Mouse (Mus musculus): ENCODE measurements around the gene Nxf1.

The Nxf1 gene

GRCm38 (mm10) chr19:8770567-8771270 is 13.8 kb downstream of the Nxf1 start, which contains the start of gene Tmem223:
Tmem223 (plus strand) TSS chr19:8770996.
- DNase-seq (ENCODE audit: low read depth, low spot score): peak; percentile 88

DNA sequence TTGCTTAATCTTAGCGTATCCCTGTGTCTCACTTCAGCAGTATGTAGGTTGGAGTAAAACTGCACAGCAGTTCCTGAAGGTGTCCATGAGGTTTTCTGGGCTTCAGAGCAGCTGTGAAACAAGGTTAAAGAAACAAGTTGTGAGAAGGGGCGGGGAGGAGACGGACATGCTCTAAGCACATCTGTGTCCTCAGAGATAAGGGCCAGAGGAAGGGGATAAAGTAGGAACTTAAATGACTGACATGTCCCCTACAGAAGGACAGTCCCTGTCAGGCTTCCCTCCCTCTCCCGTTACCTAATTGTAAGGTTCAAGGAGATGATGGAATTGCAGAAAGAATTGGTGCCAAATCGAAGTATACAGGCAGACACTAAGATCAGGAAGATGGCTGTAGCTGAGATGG is 16.1 kb downstream of the Nxf1 start:
- DNase-seq (ENCODE audit: low read depth, low spot score): peak; percentile 14

- peak; percentile 14 for DNase-seq (ENCODE audit: low read depth, low spot score)
Observed at GRCm38 (mm10) chr19:8773409-8773808, 16.5 kb downstream of the Nxf1 start.

- peak; percentile 96 for DNase-seq (ENCODE audit: low read depth, low spot score)
Observed at GRCm38 (mm10) chr19:8774086-8774835, 17.4 kb downstream of the Nxf1 start, which contains the start of gene Tmem179b. Tmem179b (minus strand) TSS chr19:8774467.

- peak; percentile 55 for DNase-seq (ENCODE audit: low read depth, low spot score)
Observed at GRCm38 (mm10) chr19:8774951-8775421, 18.1 kb downstream of the Nxf1 start.

- peak; percentile 99 for DNase-seq (ENCODE audit: low read depth, low spot score)
Observed at GRCm38 (mm10) chr19:8786008-8786781, 29.3 kb downstream of the Nxf1 start, which contains the start of gene Taf6l. Taf6l (minus strand) TSS chr19:8786417.

DNA sequence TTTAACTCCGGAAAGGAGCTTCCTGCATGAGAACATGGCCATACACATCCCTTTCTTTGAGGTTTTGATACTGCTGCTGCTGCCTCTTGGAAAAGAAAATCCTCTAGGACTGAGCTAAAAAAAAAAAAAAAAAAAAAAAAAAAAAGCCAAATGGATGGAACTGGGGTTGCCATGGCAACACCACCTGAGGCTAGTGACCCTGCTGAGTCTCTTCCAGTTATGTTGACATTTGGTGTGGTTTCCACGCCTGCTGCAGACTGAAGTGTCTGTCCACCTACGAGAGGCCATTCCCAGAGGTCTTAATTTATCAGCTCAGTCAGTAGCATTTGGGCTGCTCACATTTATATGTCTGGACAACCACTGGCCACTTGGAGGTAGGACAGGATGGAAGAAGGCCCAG is 31.6 kb downstream of the Nxf1 start:
- DNase-seq (ENCODE audit: low read depth, low spot score): peak; percentile 57

DNA sequence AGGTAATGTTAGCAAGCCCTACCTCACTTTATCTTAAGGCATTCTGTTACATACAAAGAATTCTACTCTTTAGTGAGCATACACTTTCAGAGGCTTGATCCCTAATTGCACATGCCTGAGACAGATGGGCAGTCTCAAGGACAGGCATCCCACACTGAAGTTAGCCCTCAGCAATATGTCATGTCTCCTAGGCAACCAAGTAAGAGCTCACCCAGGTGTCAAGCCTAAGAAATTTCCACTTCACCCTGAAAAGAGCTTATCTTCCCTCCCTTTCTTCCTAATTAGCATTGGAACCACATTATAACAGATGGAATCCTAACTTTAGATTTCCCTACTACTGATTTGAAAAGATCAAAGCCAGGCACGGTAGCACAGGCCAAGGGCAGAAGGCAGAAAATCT is 32.3 kb downstream of the Nxf1 start:
- no peak for DNase-seq (ENCODE audit: low read depth, low spot score)

DNA sequence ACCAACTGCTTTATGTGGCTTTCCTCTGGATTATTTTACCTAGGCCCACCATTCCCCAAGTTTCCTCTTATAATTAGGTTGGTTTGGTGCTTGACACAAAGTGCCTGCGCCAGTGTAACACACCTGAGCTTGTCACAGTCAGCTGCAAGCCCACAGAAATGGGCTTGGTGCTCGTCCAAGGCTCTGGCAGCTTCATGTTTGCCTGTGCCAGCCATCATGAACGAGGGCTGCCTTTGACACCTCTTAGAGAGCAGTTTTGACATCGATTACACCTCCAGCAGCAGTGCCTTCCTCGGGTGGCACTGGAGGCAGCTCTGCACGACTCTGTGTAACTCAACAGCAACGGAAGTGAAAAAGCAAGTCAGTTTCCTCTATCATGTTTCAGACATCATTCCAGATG is 33.3 kb downstream of the Nxf1 start:
- DNase-seq (ENCODE audit: low read depth, low spot score): no peak

- peak; percentile 96 for DNase-seq (ENCODE audit: low read depth, low spot score)
Observed at GRCm38 (mm10) chr19:8798264-8798946, 41.5 kb downstream of the Nxf1 start, which contains the start of gene Polr2g. Polr2g (minus strand) TSS chr19:8798577.

DNA sequence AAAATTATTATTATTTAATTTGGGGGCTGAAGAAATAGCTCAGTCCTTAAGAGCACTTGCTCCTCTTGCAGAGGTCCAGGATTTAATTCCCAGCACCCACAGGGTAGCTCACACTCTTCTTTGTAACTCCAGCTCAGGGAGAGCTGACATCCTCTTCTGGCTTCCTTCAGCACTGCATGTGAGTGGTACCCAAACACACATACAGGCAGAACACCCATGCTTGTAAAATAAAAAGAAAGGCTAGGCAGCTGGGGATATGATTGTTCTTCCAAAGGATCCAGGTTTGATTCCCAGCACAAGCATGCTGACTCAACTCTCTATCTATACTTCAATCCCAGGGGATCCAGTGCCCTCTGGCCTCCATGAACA is 42.1 kb downstream of the Nxf1 start:
- DNase-seq (ENCODE audit: low read depth, low spot score): no peak

DNA sequence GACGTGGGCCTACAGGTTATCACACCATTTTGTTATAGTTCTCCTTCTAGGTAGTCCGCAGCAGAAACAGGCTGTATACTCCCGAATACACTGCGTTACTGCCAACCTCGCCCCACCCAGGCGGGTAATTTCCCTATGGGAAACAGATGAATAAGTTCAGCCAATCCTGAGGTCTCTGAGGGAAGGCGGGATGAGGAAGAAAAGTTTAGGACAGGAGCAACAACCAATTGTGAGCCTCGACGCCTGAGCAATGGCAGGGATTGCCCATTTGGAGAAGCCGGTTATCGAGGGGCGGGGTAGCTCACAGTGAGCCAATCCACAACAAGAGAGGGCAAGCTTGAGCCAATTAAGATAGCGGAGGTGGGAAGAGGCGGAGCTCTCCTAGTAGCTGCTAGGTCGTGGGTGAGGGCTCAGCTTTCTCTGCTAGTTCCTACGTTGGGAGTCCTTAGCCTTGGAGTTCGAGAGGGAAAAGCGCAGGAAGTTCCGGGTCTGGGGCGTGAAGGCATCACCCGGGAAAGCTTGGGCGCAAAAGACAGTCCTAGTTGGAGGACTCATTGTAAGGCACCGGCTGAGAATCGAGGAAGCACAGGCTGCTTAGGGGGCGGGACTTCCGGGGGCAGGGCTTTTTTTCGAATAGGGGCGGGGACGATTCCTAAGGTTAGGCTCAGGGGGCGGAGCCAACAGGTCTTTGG is 45.4 kb downstream of the Nxf1 start, which contains the start of gene Zbtb3:
TSS of gene Zbtb3 (plus strand) at position 426 of the 692 bp plus-strand sequence.
- DNase-seq (ENCODE audit: low read depth, low spot score): peak; percentile 100

DNA sequence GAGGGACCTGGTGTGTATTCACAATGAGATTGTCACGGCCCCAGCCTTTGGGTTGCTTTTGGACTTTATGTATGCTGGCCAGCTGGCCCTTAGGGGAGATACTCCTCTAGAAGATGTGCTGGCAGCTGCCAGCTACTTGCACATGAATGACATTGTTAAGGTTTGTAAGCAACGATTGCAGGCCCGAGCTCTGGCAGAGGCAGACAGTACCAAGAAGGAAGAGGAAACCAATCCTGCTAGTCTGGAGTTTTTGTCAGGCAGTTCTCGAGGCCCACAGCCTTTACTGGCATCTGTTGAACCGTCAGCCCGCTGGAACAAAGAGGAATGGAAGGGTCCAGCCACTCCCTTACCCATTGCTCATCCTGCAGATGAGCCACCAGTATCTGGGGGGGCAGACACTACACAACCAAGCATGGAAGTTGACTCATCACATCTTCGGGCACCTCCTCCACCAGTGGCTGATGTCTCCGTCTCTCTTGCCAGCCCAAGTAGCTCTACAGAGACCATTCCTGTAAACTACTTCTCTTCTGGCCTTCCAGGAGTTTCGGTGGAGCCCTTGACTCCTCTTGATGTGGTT is 46.4 kb downstream of the Nxf1 start:
- DNase-seq (ENCODE audit: low read depth, low spot score): no peak

DNA sequence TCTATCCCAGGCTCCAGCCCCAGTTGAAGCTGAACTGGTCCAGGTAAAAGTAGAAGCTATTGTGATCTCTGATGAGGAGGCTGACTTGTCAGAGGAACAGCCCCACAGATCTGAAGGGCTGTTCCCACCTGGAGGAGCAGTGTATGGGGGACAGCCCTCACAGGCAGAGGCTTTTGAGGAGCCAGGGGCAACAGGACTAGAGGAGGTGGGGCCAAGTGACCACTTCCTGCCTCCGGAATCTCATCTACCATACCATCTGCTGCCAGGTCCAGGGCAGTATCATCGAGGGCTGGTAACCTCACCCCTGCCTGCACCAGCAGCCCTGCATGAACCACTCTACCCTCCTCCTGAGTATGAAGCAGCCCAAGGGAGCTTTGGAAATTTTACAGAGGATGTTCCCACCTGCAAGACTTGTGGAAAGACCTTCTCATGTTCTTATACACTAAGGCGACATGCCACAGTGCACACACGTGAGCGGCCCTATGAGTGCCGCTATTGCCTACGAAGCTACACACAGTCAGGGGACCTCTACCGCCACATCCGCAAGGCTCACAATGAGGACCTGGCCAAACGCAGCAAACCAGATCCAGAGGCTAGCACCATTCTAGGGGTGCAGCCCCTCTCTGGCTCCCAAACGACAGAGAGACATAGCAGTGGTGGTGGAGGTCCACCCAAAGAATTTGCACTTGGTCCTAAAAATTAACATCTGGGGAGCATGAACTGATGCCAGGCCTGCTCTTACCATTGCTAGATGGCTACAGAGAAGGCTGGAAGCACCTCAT is 47.2 kb downstream of the Nxf1 start:
- DNase-seq (ENCODE audit: low read depth, low spot score): no peak

GRCm38 (mm10) chr19:8806810-8807209 is 49.9 kb downstream of the Nxf1 start:
- no peak for DNase-seq (ENCODE audit: low read depth, low spot score)

DNA sequence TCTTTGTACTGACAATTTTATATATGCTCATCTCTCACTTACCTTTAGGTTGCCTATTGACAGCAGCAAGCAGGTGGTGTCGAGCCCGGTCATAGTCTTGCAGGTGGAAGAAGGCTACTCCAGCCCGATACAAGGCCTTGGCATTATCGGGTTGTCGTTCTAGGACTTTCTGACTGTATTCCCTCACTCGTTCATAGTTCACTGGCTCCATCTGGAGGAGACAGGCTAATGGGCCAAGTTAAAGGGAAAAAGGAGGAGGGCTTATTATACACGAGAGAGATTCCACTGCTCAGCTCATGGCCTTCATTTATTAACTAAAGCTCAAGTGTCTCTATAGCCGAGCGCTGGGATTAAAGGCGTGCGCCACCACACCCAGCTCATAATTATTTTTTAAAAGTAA is 58.9 kb downstream of the Nxf1 start:
- no peak for DNase-seq (ENCODE audit: low read depth, low spot score)

DNA sequence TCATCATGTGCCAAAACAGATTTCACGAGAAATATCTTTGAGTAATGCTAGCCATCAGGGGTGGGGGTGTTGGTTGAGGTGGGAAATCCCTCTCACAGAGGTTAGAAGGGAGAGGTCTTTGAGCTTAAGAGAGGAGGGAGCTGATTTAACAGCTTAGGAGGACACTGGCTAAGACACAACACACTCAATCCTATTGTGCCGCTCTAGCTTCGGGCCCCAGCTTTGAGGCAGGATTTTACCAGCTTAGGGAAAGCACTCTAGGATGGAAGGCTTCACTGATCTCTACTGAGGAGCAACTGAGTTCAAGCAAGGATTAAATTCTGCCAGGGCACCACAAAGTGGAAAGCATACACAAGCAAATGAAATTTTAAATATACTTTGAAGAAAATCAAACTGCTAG is 60.1 kb downstream of the Nxf1 start:
- DNase-seq (ENCODE audit: low read depth, low spot score): no peak

DNA sequence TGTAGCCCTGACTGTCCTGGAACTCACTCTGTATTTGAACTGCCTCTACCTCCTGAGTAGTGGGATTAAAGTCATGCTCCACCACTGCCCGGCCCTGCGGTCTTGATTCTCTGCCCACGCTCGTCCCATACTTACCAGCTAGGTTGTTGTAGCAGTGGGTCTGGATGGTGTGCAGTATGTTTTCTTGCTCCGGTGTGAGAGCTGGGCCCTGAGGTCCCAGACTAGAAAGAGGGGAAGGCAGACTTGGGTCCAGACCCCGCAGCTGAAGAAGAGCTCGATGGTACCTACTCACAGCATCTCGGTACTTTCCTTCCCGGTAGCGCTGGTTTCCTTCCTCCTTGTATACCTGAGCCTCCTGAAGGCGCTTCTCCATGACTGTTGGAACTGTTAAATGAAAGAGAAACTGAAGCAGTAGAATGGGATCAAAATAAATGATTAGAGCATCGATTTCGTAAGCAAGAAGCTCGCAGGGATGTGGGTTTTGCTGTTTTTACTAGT is 61.5 kb downstream of the Nxf1 start:
- no peak for DNase-seq (ENCODE audit: low read depth, low spot score)
